In genomic region chr1:75337097-75337496, GRCm38 (mm10) we compare ENCODE assay signal across 12 mouse cellular contexts. TPM values are rescaled to one million over a fixed set of nuclear protein-coding genes. Genes with fewer than 3 reads are reported as not detected.
"Had no signal": no experiment of that assay in that cellular context is flagged by ENCODE, and none has a peak within 500 bp of the region (broad histone marks: within the 10 kb centered on the region; RNA-seq: fewer than 3 reads in every experiment).

No protein-coding gene starts in this region.

- H3K4me1 ChIP-seq: megakaryocyte, embryonic 14.5 days had no signal

- H3K27me3 ChIP-seq: limb, embryonic 13.5 days had no signal

- ATAC-seq: liver, postnatal 0 days had no signal

- H3K27ac ChIP-seq: liver, embryonic 13.5 days; macrophage had no signal

- H3K9ac ChIP-seq: liver, embryonic 13.5 days; liver, postnatal 0 days; midbrain, embryonic 12.5 days had no signal

- H3K9me3 ChIP-seq: limb, embryonic 13.5 days; liver, embryonic 13.5 days; megakaryocyte, embryonic 14.5 days; midbrain, embryonic 12.5 days had no signal

- H3K4me3 ChIP-seq: limb, embryonic 13.5 days; liver, embryonic 13.5 days; megakaryocyte, embryonic 14.5 days; midbrain, embryonic 12.5 days had no signal

- H3K4me2 ChIP-seq: liver, embryonic 13.5 days; midbrain, embryonic 12.5 days had no signal

- DNase-seq: kidney, adult 11 months; kidney, postnatal 14 days; liver, embryonic 13.5 days; liver, postnatal 0 days; lung, postnatal 14 days; right cerebral cortex, postnatal 25 days; thymus, postnatal 36 days had no signal

- H3K36me3 ChIP-seq: limb, embryonic 13.5 days; liver, embryonic 13.5 days; midbrain, embryonic 12.5 days had no signal

RNA-seq across cellular contexts. Expression of gene Des, which starts 23.0 kb away (rescaled TPM):
- polyA plus RNA-seq: macrophage had no signal

RNA-seq across cellular contexts. Expression of gene Resp18, which starts 58.9 kb away (rescaled TPM):
- polyA plus RNA-seq: kidney, embryonic 14.5 days; limb, embryonic 13.5 days; liver, embryonic 13.5 days; liver, postnatal 0 days; macrophage had no signal
